Mouse (Mus musculus): Measurements from ENCODE around the gene Mnt.

Gene Mnt

DNA sequence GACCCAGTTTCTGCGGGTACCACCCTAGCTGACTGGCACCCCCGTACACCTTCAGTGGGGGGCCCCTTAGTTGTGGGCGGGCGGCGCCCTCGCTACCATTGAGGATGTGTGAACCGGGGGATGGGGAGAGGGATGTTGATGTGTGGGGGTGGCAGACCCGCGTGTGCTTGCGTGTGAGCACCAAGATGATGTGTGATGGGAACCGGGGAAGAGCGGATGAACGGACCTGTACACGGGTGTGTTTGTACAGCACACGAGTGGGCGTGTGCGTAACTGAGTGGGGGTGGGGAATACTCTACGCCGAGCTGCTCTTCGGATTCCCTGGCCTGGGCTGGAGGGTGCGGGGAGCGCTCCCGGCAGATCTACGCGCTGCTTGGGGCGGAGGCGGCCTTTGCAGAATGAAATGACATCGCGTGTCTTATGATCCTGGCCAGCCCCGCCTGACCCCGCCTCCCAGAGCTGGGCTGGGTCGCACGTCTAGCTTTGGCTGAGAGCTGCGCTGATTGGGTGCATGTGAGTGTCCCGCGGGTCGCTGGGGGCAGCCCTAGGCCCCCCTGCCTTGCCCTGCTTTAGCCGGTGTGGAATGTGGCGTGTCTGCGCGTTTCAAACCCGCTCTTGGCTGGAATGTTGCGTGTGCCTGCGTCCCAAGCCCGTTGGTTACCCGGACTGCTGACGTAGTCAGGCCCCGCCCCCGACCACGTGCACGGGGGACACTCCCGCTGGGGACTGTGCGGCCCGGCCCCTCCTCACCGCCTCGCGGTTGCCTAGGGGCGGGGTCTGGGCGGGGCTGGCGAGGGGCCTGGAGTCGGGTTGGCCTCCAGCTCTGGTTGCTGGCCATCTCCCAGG lies 1.1 kb downstream of the Mnt start:
- peak; percentile 96 for DNase-seq (ENCODE audit: low spot score)

DNA sequence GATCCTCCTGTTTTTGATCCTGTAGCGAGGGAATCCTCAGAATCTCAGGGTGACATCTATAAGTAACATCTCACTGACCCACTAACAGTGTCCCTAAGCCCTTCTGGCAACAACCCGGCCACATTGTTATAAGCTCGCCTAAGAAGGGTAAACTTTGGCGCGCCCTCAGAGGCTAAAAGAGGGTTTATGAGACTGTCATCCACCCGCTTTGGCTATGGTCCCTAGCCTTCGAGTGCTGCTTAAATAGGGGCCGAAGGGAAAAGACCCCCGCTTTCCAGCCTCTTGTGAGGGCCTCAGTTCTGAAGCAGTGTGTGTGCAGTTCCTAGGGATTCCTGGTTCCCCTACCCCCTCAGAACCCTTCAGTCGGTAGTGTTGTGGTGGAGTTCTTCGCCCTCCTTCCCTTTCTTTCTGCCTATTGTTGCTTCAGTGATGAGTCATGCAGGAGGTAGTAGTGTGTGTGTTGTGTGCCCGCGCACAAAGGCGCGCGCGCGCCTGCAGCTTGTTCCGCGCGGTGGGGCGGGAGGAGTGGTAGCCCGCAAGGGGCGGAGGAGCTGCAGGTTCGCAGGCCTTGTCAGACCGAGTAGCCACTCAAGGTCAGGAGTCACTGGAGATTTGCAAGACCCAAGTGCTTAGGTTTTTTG lies 1.9 kb downstream of the Mnt start:
- peak; percentile 59 for DNase-seq (ENCODE audit: low spot score)

DNA sequence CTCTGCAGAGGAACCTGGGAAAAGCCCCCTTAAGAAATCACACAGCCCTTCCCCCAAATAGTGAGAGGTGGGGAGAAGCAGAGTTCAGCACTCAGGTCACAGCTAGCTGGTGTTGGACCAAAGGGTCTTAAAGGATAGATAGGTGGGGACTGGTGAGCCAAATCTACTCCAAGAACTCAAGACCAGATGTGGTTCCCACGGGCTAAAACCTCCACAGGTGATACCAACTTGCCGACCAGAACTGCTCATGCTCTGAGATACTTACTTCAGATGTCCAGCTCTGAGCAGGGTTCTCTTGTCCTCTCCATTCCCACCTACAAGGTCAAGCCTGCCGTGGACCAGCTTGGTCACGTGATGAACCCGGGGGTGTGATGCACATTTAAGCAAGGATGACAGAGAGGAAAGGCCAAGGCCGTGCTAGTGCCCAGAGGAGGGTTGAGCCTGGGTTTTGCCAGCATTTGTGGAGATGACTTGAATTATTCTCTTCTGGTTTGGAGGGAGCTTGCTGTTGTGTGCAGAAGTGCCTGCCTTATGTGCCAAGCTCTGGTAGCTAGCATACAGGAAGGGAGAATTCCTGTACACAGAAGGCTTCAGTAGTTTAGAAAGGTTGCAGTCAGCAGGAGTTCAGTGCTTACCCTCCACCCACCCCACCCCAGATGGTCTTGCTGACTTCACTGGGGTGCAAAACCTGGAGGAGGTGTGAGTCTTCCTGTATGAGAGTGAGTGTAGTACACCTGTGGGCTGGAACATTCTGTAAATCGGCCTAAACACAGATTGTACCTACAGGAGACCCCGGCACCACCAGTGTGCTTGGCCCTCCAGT lies 3.0 kb downstream of the Mnt start:
- no peak for DNase-seq (ENCODE audit: low spot score)

GRCm38 (mm10) chr11:74834359-74834638 lies 3.6 kb downstream of the Mnt start:
- no peak for DNase-seq (ENCODE audit: low spot score)

DNA sequence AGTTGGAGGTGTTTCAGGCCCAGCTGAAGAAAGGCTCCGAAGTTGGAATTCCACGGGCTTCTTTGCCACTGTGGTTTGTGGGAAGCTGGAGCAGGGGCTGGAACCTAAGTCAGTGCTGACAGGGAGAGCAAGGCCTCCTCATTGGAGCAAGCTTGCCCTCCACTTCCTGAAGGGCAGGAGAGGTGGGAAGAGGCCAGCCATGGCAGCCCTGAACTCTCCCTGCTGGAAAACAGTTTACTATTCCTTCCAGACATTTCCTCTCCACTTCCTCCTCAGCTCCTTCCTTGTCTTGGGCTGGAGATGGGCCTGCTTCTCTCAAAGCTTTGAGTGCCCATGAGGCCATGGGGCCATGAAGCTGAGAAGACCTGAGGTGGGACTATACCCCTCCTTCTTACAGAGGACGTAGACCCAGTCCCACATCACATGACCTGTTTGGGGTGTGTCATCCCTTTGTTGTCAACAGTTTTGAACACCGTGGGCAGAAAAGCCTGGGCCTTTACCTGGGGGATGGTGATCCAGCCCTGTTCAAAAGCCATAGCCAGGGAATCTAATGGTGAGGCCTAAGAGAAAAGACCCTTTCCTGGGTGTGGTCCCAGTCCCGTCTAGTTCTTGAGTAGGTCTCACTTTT lies 4.0 kb downstream of the Mnt start:
- DNase-seq (ENCODE audit: low spot score), result no peak

GRCm38 (mm10) chr11:74835593-74836224 lies 5.0 kb downstream of the Mnt start:
- DNase-seq (ENCODE audit: low spot score), result no peak

DNA sequence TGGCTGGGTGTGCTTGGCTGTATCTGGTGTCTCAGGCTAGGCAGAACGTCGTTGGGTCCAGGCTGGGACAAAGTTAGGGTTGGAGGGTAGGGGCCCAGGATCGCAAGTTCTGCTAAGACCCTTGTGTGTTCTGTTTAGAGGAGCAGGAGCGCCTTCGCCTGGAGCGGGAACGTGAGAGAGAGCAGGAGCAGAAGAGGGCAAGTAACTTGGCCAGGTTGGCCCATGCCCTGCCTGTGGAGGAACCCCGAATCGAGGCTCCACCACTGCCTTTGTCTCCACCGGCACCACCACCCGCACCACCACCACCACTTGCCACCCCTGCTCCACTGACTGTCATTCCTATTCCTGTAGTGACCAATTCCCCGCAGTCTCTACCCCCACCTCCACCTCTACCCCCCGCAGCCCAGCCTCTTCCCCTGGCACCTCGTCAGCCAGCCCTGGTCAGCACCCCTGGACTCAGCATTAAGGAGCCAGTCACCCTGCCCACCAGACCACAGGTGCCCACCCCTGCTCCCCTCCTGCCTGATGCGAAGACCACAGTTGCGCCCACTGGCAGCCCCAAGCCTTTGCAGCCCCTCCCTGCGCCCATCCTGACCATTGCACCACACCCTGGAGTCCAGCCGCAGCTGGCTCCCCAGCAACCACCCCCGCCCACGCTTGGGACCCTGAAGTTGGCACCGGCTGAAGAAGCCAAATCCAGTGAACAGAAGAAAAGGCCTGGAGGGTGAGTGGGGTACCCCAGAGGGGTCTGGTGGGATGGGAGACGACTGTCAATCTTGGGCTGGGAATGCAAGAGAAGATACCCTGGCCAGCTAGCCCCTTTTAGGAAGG lies 5.7 kb downstream of the Mnt start:
- DNase-seq (ENCODE audit: low spot score), result no peak

DNA sequence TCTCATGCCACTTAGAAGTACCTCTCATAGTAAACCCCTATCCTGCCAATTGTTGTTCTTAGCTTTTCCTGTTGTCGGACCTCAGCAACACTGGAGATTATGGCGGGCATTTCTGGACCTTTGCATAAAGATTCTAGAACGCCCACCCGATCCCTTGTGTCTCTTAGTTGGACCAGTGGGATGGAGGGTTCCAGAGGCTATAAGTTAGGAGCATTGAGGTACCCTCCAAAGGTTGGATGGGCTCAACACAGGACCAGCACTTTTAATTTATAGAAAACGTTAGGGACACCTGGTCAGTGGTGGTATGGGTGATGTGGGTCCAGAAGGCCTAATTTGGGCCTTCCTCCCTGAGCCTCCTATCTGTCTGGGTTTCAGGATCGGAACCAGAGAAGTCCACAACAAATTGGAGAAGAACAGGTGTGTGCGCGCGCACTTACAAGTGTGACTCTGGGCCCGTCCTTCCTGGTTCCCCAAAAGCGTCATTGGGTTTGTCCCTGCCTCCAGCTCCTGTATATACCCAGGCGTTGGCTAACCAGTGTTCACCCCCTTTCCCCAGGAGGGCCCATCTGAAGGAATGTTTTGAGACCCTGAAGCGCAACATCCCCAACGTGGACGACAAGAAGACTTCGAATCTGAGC lies 6.5 kb downstream of the Mnt start:
- DNase-seq (ENCODE audit: low spot score), result no peak

DNA sequence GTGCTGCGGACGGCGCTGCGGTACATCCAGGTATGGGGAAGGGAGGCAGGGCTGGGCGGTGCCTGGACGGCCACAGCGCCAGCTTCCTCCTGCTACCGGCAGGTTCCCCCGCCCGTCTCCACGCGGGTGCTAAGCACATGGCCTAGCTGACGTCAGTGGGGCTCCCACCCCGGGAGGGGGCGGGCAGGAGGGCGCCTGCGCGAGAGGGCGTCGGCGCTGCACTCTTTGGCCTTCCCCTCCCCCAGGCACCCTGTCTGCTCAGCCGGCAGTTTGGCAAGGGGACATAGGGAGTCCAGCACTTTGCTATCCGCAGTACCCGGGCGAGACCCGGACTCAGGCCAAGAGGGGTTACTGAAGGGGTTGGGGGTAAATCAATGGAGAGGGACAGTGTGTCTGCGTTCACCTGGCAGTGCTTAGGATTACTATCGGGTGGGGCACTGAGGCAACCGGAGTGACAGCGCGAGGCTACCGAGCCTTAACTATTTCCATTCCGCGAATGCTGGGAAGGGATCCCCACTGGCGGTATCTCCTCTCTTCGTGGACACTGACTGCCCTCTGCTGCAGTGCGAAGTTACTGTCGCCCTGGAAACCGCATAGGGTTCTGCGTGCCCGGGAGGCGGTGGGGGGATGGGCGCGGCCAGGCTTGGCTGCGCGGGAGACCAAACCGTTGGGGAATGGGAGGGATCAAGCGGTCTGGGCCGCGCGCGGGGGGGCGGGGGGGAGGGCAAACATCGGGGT lies 7.1 kb downstream of the Mnt start:
- peak; percentile 89 for DNase-seq (ENCODE audit: low spot score)

DNA sequence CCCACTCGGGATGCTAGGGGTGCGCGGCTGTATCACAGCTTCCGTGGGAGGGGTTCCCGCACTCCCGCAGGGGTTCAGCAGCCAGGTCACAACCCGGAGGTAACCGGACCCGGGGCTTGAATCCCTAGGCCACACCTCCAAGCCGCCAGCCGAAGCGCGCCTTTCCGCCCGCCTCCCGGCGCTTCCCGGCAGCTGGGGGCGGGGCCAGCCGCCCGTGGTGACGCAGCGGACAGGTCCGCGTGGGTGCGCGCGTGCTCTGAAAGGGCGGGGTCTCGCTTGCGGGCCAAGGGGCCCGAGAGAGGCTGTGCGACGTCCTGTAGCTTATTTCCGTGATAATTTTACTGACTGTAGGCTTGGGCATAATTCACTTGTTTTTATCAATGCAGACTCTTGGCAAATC lies 7.7 kb downstream of the Mnt start:
- peak; percentile 90 for DNase-seq (ENCODE audit: low spot score)

DNA sequence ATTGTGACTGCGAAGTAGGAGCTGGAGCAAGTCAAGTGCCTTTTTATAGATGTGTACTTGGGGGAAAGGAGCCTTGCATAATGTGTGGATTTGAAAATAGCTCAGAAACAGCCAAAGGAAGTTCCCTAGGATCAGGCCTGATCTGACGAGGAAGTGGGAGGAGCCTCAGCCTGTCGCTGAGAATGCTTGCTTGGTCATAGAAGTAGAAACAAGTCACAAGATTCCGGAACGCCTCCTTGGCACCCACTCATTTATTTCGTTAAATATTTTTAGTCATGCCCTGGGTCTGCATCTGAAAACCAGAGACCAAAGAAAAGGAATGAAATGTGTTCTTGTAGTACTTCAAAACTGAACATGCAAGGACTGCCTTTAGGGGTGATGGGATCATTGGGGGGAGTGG lies 8.3 kb downstream of the Mnt start:
- peak; percentile 79 for DNase-seq (ENCODE audit: low spot score)

GRCm38 (mm10) chr11:74839860-74840715 lies 9.4 kb downstream of the Mnt start:
- DNase-seq (ENCODE audit: low spot score), result no peak

GRCm38 (mm10) chr11:74840739-74841138 lies 10.0 kb downstream of the Mnt start:
- no peak for DNase-seq (ENCODE audit: low spot score)

- no peak for DNase-seq (ENCODE audit: low spot score)
Measured at GRCm38 (mm10) chr11:74841366-74841765, 10.6 kb downstream of the Mnt start.

- DNase-seq (ENCODE audit: low spot score), result no peak
Measured at GRCm38 (mm10) chr11:74842045-74842444, 11.3 kb downstream of the Mnt start.

DNA sequence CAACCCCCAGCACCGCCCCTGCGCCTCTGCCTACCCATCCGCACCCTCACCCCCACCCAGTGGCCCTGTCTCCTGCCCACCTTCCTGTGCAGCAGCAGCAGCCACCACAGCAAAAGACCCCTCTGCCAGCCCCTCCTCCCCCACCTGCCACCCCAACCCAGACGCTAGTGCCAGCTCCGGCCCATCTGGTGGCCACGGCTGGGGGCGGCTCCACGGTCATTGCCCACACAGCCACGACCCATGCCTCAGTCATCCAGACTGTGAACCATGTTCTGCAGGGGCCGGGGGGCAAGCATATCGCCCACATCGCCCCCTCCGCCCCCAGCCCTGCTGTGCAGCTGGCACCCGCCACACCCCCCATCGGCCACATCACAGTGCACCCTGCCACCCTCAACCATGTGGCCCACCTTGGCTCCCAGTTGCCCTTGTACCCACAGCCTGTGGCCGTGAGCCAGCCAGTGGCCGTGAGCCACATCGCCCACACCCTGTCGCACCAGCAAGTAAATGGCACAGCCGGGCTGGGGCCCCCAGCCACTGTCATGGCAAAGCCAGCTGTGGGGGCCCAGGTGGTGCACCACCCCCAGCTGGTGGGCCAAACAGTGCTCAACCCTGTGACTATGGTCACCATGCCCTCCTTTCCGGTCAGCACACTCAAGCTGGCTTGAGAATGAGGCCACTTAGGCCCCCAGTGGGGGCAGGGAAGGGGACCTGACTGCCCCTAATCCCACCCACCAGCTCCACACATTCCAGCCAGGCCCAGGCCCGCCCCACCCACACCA lies 12.1 kb downstream of the Mnt start:
- DNase-seq (ENCODE audit: low spot score), result no peak

DNA sequence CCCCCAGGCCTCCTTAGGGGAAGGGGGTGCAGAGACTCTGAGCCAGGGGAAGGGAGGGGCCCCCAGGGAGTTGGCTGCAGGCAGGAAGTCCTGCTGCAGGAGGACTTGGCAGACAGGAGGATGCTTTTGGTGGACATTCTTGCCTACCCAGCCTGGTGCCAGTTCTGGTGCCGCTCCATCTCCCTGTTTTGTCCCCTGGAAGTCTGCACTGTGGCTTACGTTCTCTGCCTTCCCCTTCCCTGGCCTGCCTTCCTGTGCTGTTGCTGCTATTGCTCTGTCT lies 12.7 kb downstream of the Mnt start:
- DNase-seq (ENCODE audit: low spot score), result no peak

DNA sequence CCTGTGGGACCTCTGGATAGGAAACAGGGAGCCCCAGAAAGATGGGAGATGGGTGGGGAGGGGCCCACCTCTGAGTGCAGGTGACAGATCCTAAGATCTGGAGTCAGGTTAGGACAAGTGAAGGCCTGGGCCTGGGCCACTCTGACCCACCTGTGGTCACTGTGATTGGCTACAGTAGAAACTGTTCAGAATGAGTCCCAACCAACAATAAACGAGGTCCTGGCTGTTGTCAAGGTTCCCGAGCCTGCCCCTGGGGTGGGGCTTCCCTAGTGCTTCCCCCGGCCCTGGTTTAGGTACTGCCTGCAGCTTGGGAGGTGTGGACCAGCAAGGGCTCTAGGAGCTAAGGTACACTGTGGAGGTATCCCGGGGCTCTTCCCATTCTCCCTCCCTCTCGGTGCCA lies 13.0 kb downstream of the Mnt start:
- no peak for DNase-seq (ENCODE audit: low spot score)

DNA sequence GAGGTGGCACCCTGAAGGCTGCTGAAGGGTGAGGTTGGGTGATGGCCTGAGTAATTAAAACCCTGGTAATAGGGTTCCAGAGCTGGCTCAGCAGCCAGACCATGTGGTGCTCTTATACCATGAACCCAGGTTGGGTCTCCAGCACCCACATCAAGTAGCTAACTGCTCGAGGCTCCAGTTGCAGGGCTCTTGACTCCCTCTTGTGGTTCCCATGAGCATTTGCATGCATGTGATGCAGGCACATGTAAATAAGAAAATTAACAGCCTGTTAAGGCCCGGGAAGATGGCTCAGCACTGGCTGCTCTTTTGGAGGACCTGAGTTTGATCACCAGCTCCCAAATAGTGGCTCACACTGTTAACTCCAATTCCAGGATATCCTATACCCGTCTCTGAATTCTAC lies 15.1 kb downstream of the Mnt start:
- no peak for DNase-seq (ENCODE audit: low spot score)

All from left cerebral cortex, adult 11 months (tissue).